Mouse (Mus musculus): ENCODE data around the gene Apoa5.
"Not testable (repeated sequence)": the region's sequence is repeated elsewhere in the genome, so short reads cannot be mapped to it uniquely, and the experiment has no call there.

Apoa5 gene

GRCm38 (mm10) chr9:46261131-46261530, 7.3 kb upstream of the Apoa5 start:
- no peak for DNase-seq (ENCODE audit: low read depth, low spot score)

DNA sequence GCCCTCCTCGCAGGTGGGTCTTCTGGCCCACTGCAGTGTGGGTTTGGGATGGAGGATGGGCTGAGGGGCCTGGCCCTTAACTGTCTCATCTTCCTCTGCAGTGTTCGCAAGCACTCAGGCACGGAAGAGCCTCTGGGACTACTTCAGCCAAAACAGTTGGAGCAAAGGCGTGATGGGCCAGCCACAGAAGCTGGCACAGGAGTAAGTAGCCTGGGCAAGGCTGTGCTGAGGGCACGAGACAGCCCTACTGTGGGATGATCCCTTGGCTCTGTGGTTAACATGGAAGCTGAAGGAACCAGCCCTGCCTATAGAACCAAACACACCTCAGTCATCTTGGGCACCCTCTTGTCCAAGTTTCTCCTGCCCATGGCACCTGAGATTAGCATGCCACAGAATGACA, 692 bp downstream of the Apoa5 start:
- DNase-seq (ENCODE audit: low read depth, low spot score) = no peak

DNA sequence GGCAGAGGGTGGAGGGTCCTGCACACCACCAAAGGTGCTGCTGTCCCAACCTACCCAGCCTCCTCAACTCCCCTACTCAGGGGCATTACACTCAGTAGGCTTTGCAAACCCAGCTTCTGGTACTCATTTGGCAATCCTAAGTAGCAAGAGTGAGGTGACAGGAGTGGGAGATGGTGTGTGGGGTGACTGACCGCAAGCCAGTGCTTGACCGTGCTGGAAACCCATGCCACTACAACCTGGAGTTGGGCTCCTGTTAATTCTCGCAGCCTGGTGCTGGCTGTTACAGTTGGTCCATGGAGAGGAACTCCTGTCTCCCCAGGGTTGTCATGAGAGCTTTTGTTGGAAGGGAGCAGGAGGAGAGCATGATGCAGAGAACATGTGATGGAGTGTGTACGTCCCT, 2.3 kb downstream of the Apoa5 start:
- no peak for DNase-seq (ENCODE audit: low read depth, low spot score)

DNA sequence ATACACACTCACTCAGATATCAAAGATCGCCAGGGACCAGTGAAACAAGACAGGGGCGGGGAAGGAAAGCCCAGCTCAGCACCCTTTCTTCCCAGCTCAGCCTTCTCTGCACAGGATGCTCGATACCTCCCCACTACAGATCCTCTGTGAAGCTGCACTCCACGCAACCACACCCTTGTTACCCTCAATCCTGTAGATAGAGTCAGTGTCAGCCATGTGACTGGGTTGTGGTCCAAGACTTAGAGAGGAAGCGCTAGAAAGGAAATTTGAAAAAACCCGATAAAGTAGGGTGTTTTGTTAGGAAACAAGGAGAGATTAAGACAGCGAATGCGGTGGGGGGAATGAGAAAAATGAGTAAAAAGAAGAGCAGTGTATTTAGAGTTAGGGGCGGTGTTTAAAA, 3.6 kb downstream of the Apoa5 start:
- DNase-seq (ENCODE audit: low read depth, low spot score) = no peak

DNA sequence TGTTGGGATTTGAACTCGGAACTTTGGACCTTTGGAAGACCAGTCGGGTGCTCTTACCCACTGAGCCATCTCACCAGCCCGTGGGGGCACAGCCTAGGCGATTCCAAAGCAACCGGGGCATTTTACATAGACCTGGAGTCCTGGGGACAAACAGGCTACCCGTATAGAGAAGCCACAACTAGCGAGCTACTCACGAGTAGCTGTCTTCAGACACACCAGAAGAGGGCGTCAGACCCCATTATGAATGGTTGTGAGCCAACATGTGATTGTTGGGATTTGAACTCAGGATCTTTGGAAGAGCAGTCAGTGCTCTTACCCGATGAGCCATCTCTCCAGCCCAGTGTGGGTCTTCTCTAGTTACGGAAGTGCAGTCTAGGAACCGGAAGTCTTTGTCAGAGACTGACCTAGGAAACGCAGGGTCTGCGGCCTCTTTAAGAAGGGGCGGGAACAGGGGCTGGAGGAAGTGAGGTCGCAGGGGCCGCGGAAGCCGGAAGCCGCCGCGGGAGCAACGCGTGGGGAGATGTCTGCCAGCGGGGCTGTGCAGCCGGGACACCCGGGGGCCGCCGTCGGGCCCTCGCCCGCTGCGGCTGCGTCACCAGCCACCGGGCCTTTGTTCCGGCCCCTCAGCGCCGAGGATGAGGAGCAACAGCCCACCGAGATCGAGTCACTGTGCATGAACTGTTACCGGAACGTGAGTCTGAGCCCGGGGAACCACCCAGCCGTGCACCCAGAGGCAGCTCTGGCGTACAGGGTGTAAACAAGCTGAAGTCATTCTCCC, 4.4 kb downstream of the Apoa5 start, which contains the start of gene Zpr1:
Gene Zpr1 (plus strand): TSS at position 388 of the 778 bp plus-strand sequence.
- peak; percentile 95 for DNase-seq (ENCODE audit: low read depth, low spot score)

- no peak for DNase-seq (ENCODE audit: low read depth, low spot score)
These were observed 6.1 kb downstream of the Apoa5 start for GRCm38 (mm10) chr9:46274494-46274893.

DNA sequence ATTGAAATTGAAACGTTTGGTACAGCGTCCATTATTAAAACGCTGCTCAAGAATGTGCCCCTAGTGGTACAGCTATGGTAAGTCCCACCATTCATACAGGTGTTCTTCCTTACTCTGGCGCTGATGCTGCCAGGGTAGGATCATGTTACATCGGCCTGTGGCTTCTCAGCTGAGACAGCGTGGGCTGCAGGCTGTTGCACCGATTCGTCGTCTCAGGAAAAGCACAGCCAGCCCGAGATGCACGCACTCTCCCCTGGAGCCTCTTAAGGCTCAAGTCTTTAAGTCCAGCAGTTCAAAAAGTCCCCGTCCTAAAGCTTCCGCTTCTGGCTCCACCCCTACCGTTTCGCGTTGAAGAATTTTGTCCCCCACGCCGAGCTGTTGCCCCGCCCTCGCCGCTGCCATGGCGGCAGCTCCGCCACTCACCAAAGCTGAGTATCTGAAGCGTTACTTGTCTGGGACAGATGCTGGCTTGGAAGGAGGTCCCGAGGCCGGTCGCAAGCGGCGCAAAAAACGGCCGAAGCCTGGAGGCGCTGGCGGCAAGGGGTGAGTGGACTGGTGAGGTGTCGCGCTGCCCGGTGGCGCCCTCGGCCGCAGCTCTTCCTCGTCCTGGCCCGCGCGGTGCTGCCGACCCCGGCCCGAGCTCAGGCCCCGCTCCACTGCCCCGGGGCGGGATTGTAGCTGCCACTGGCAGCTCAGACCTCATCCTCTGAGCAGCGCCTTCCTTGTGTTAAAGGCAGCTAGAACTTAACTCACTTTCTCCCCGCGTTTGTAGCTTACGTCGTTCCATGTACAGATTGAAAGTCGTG, 14.4 kb downstream of the Apoa5 start, which contains the start of gene Bud13:
Gene Bud13 (plus strand): TSS at position 378 of the 806 bp plus-strand sequence.
- DNase-seq (ENCODE audit: low read depth, low spot score) = peak; percentile 84

DNA sequence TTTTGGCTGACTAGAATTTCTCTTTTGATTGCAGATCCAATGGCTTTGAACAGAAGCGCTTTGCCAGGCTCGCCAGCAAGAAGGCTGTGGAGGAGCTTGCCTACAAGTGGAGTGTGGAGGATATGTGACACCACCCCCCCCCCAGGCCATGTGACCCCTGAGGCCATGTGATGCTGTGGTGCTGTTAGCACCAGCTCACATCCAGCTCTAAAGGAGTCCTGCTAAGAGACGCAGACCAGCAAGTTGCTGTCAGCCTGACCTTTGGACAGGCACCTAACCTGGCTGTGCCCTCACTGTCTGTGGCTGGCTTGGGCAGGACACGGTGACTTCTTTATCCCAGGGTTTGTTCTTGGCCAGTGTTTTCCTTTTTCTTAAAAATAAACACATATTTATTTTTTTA, 29.9 kb downstream of the Apoa5 start:
- DNase-seq (ENCODE audit: low read depth, low spot score) = no peak

- no peak for DNase-seq (ENCODE audit: low read depth, low spot score)
These were observed 33.7 kb downstream of the Apoa5 start for GRCm38 (mm10) chr9:46302142-46302541.

- no peak for DNase-seq (ENCODE audit: low read depth, low spot score)
These were observed 40.7 kb downstream of the Apoa5 start for GRCm38 (mm10) chr9:46309121-46309520.

GRCm38 (mm10) chr9:46314507-46314906, 46.1 kb downstream of the Apoa5 start:
- no peak for DNase-seq (ENCODE audit: low read depth, low spot score)

DNA sequence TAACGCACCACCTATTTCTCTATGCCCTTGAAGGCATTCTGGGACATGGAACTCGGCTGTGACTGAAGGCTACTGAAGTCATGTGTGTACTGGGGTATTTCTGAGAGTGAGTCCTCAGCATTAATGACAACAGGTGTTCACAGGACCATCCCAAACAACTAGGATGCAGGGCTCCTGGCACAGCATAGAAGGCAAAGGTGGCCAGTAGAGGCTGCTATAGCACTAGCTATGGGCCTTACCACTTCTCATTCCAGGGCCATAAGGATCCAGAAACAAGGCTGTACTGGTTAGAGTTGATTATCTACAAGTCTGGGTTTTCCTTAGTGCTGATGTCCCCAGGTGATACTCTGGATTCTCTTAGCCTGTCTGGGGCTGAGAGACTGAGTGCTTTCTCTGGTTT, 46.5 kb downstream of the Apoa5 start:
- no peak for DNase-seq (ENCODE audit: low read depth, low spot score)

- no peak for DNase-seq (ENCODE audit: low read depth, low spot score)
These were observed 47.5 kb downstream of the Apoa5 start for GRCm38 (mm10) chr9:46315807-46316365.

GRCm38 (mm10) chr9:46316388-46316787, 48.0 kb downstream of the Apoa5 start:
- no peak for DNase-seq (ENCODE audit: low read depth, low spot score)

GRCm38 (mm10) chr9:46316909-46317308, 48.5 kb downstream of the Apoa5 start:
- no peak for DNase-seq (ENCODE audit: low read depth, low spot score)

DNA sequence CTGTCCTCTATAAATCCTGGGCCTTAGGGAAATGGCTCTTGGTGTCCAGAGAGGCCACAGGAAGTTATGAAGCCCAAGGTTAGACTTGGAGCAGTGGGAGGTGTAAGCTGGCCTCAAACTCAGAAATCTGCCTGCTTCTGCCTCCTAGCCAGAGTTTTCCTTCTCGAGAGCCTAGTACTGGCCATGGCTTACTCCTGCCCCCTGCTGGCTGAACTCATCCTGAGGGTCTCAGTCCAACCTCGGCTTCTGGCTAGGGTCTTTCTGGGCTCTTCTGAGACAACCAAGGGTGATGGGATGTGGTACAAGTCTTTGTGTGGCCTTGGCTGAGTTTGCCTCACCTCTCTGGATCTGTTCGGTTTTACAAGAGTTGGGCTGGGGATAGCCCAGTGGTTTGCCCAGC, 49.5 kb downstream of the Apoa5 start:
- DNase-seq (ENCODE audit: low read depth, low spot score) = no peak

DNA sequence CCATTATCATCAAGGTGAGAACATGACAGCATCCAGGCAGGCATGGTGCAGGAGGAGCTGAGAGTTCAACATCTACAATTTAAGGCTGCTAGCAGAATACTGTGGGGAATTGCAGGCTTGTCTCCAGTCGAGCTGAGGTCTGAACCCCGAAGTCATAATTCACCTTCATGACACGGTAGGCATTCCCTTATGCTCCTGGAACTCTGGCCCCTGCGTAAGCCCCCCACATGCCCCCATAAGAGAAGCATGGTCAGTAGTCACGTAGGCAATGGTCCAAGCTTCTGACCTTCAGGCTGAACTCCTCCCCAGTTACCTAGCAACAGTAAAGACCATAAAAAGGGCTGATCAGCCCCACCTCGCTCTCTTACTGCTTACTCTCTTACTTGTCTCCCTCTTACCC, 51.5 kb downstream of the Apoa5 start, which contains the start of gene 4931429L15Rik:
Gene 4931429L15Rik (minus strand): TSS at position 101 of the 400 bp plus-strand sequence.
- not testable (repeated sequence) for DNase-seq (ENCODE audit: low read depth, low spot score)

- DNase-seq (ENCODE audit: low read depth, low spot score) = no peak
These were observed 52.0 kb downstream of the Apoa5 start for GRCm38 (mm10) chr9:46320461-46320860.

All from telencephalon, adult 2 months (tissue).